Mouse (Mus musculus) embryonic fibroblast, embryonic 13.5 days (primary cell): Measurements from ENCODE around the gene Anks1b. TPM values are rescaled to one million over a fixed set of nuclear protein-coding genes. Genes with fewer than 3 reads are reported as not detected.

Source experiments
- H3K27ac ChIP-seq: 2 replicates; pipeline ENCODE4 v1.5.1; 2012; ENCODE audit warnings: low read length, control low read depth, inconsistent platforms; ENCODE audit not compliant: insufficient read depth
- H3K4me1 ChIP-seq: 2 replicates; pipeline ENCODE4 v1.6.1; 2011; ENCODE audit warnings: low read length; ENCODE audit not compliant: control insufficient read depth, insufficient read depth
- H3K4me3 ChIP-seq: 2 replicates; pipeline ENCODE4 v1.5.1; 2011; ENCODE audit warnings: mild to moderate bottlenecking, control low read depth, low read length; ENCODE audit not compliant: insufficient read depth
- CTCF ChIP-seq: IDR thresholded peaks from 2 replicates; pipeline ENCODE4 v1.5.1; 2011; ENCODE audit warnings: mild to moderate bottlenecking, control low read depth, low read length, moderate library complexity, borderline replicate concordance; ENCODE audit not compliant: insufficient read depth
- POLR2A ChIP-seq: IDR thresholded peaks from 2 replicates; pipeline ENCODE4 v1.6.1; 2011; ENCODE audit warnings: low read depth, mild to moderate bottlenecking, control low read depth, low read length, moderate library complexity
- polyA plus RNA-seq: library from polyadenylated mRNA; stranded (reverse); fragments of >200 nt; gene quantifications from 2 replicates; pipeline ENCODE4 v1.2.4, GENCODE M21; 2011; ENCODE audit warnings: low read depth; ENCODE audit not compliant: missing spikeins, insufficient read length

The Anks1b gene
- polyA plus RNA-seq, 1 experiment, result 6.3 TPM

GRCm38 (mm10) chr10:90512801-90513200 lies 639.5 kb downstream of the Anks1b start:
- TF ChIP-seq CTCF (no peak), POLR2A (no peak)
- Histone ChIP-seq H3K4me3 (no peak overlapping the region), H3K4me1 (no peaks in the 10 kb centered on the region), H3K27ac (no peak overlapping the region)

DNA sequence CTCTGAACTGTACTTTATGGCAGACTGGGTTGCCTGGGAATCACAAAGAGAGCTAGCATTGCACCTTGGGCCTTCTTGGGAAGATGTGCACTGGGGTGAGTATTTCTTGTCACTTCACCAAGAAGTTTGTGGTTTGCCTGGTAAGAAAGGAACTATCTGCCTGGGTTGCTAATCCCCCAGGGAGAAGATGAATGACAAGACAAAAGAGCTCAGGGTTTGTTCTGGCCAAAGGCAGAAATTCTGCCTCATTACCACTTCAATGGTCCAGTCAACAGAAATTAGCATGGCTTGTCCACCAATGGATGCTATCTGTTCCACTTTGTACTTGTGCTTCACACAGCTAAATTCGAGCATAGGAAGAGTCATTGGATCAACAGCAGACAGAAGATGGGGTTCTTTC lies 658.5 kb downstream of the Anks1b start:
- TF ChIP-seq POLR2A, result no peak
- TF ChIP-seq CTCF, result no peak
- Histone ChIP-seq H3K4me1 (no peaks in the 10 kb centered on the region), H3K27ac (no peak overlapping the region), H3K4me3 (no peak overlapping the region)

DNA sequence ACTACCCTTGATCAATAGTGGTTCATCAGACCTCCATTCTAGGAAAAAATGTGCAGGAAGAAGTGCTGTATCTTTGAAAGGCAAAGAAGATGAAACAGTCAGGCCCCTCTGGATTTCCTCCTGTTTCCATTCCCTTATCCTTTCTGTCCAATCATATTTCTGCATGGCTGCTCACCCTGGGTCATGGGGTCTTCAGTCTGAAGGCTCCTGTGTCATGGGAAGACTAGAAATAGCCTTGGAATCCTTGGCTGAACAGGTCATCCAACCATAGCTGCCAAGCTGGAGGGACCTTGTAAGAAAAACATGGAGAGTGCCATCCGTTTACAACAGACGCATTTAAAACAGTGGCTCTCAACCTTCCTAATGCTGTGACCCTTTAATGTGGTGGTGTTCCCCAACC lies 662.1 kb downstream of the Anks1b start:
- no peak overlapping the region for H3K27ac ChIP-seq
- no peaks in the 10 kb centered on the region for H3K4me1 ChIP-seq
- H3K4me3 ChIP-seq, result no peak overlapping the region
- TF ChIP-seq POLR2A, result no peak

- no peak overlapping the region for H3K4me3 ChIP-seq
- H3K27ac ChIP-seq, result no peak overlapping the region
- H3K4me1 ChIP-seq, result peaks cover 2% of the 10 kb centered on the region; the same call in 1 of the 2 replicates
- TF ChIP-seq CTCF, result no peak
- no peak for TF ChIP-seq POLR2A
These were observed 673.3 kb downstream of the Anks1b start for GRCm38 (mm10) chr10:90546635-90547034.

DNA sequence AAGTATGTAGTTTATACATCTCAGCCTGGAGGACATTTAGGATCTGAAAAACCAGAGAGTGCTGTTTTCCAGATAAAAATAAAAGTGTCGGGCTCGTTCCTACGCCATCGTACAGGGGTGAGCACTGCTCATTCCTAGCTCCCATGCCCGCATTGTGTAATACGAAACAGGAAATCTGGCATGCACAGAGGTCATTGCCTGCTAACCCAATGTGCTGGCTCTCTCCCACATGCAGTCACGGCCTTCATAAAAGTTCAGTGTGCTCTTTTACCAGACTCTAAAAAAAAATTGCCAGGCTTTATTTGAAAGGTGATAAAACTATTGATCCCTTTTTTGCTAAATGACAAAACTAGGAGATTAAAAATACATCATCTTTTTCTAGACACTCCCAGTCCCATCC lies 689.6 kb downstream of the Anks1b start:
- TF ChIP-seq CTCF (no peak), POLR2A (no peak)
- H3K27ac ChIP-seq, result no peak overlapping the region
- no peaks in the 10 kb centered on the region for H3K4me1 ChIP-seq

DNA sequence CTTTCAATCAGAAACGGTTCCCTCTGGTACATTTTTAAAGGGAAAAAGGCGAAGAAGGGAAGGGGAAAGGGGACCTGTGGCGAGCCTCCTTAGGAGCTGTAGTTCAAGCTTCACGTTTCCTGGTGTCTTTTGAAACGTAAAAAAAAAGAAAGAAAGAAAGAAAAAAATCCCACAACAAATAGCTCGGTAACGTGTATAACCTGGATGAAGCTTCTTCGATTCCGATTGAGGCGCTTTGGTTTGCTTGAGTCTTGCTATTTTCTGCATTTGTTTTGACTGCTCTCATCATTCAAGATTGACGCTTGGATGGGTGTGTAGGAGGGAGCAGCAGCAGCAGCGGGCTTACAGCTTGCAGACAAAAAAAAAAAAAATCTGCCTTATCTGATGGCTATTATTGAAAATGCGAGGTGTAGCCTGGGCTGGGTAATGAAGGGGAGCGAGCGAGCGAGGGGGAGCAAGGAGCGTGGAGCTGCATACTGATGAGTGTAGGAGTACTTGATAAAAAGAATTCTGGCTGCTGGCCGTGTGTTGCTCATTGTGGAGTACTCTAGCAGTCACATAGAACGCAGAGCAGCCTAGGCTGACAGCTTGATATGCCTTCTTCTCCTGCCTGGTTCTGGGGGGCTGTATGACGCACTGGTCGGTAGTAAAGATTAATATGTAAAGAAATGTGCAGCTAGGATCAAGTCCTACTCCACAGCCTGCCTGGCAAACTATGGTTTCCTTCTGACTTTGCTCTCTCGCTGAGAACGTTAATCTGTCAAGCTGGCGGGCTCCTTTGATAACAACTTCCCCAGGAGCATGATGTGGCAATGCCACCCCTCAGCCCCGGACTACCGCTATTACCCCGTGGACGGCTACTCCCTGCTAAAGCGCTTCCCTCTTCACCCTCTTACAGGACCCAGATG lies 703.1 kb downstream of the Anks1b start:
- Histone ChIP-seq H3K4me1 (0 out of 2 replicates have a peak, but pooled peaks cover 3% of the 10 kb centered on the region), H3K27ac (no peak overlapping the region), H3K4me3 (no peak overlapping the region)
- TF ChIP-seq POLR2A, result no peak
- no peak for TF ChIP-seq CTCF

More for the DNA sequence above, 689.6 kb downstream of the Anks1b start:
- H3K4me3 ChIP-seq, result no peak overlapping the region

- TF ChIP-seq POLR2A (no peak), CTCF (no peak)
- H3K4me3 ChIP-seq, result no peak overlapping the region
These were observed 703.8 kb downstream of the Anks1b start for GRCm38 (mm10) chr10:90577099-90577461.

GRCm38 (mm10) chr10:90577777-90578176 lies 704.5 kb downstream of the Anks1b start:
- TF ChIP-seq POLR2A, result no peak
- TF ChIP-seq CTCF, result no peak
- H3K4me1 ChIP-seq, result no peaks in the 10 kb centered on the region
- H3K4me3 ChIP-seq, result no peak overlapping the region
- H3K27ac ChIP-seq, result no peak overlapping the region

More at GRCm38 (mm10) chr10:90577099-90577461, 703.8 kb downstream of the Anks1b start:
- H3K4me1 ChIP-seq, result 0 out of 2 replicates have a peak, but pooled peaks cover 2% of the 10 kb centered on the region
- no peak overlapping the region for H3K27ac ChIP-seq

GRCm38 (mm10) chr10:90579970-90580369 lies 706.7 kb downstream of the Anks1b start:
- Histone ChIP-seq H3K27ac (no peak overlapping the region), H3K4me1 (no peaks in the 10 kb centered on the region), H3K4me3 (no peak overlapping the region)
- no peak for TF ChIP-seq CTCF
- no peak for TF ChIP-seq POLR2A

GRCm38 (mm10) chr10:90584052-90584451 lies 710.7 kb downstream of the Anks1b start:
- TF ChIP-seq CTCF (no peak), POLR2A (no peak)
- H3K4me3 ChIP-seq, result no peak overlapping the region
- no peaks in the 10 kb centered on the region for H3K4me1 ChIP-seq
- no peak overlapping the region for H3K27ac ChIP-seq
